Mouse (Mus musculus) inflammation-experienced regulatory T-cells, adult 16 weeks (primary cell): ENCODE data around the gene Prkag1. TPM values are rescaled to one million over a fixed set of nuclear protein-coding genes. Genes with fewer than 3 reads are reported as not detected.

Experiments used
- polyA plus RNA-seq: library from polyadenylated mRNA; unstranded; fragments of 100-300 nt; shearing (Covaris generic); gene quantifications from one replicate; pipeline ENCODE4 v1.2.1, GENCODE M21; 2017

Gene Prkag1
- 137 TPM for polyA plus RNA-seq

DNA sequence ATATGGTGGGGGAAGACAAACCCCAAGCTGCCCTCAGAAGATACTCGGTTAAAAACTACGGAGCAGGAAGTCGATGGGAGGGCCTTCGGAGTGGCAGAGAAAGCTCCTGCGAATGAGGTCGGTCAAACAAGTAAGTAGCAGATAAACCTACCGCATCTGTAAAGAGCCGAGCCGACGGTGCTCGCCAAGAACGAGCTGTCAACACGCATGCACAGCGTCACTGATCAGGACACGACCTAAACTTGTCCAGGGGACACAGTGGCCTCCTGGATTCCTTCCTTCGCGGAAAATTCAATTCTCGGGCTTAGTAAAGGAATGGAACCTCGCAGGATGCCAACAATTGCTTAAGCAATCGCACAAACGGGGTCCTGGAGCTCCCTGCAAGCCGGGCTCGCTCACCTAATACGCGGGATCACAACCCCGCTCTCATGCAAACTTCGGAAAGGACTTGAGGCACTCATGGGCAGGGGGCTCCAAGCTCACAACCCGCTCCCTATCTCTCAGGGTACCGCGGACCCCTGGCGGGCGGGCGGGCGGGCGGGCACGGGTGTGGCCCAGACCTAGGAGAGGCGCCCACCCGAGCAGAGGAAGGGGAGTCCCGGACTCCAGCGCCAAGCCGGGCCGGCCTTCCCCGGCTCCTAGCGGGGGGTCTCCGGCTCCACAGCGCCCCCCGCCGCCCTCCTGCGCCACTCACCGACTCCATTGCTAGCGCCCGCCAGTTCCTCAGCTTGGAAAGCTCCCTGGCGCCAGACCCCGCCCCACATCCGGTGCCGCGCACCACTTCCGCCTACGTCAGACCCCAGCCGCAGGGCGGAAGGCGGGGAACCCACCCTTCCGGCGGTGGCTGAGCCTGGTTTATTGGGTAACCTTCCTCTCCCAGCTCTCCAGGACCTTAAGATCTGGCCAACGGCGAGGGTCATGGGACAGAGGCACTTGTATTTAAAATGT is at the start of gene Prkag1:
Gene Prkag1 (minus strand): TSS at position 786 of the 948 bp plus-strand sequence.

GRCm38 (mm10) chr15:98871070-98871915 is 40.0 kb upstream of the Prkag1 start, which contains the start of gene Kmt2d:
Gene Kmt2d, minus strand, starts transcription at chr15:98871204.

DNA sequence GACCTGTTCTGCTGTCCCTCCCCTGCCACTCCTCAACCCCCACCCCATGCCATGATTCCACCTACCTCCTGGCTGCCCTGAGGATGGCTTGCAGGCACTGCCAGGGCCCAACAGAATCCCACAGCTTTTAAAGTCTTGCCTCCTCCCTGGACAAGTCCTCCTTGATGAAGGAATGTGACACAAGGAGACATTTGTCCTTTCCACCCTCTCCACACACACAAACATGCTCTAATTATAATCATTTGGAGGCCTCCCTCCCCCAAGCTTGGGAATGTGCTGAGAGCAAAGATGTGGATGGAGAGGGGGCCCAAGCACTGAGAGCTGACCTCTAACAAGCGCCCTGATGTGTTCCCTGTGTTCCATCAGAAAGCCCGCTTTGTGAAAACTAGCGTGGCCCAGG is 21.9 kb downstream of the Prkag1 start, which contains the start of gene Ddn:
Gene Ddn (minus strand): TSS at position 101 of the 400 bp plus-strand sequence.

GRCm38 (mm10) chr15:98789661-98790535 is 41.4 kb downstream of the Prkag1 start, which contains the start of gene Wnt1:
Gene Wnt1, plus strand, starts transcription at chr15:98789857.

DNA sequence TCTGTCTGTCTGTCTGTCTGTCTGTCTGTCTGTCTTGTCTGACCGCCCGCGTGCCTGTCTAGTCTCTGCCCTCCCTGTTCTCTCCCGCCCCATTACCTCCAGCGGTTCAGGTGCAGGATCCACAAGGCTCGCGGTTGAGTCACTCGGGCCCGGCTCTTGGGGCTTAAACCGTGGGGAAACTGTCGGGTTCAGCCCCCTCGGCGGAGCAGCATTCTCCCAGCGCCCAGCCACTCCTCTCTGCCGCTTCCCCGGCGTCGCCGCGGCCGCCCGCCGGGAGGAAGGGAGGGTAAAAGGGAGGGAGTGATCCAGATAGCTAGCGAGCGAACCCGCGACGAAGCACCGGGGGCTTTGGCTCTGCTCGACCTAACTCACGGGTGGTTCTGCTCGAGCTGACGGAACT is 53.6 kb downstream of the Prkag1 start, which contains the start of gene Wnt10b:
Gene Wnt10b (minus strand): TSS at position 389 of the 400 bp plus-strand sequence.

Other genes starting within 250 kb of the Prkag1 start
- 2.1 TPM for gene Adcy6, start 221.4 kb downstream of the Prkag1 start, polyA plus RNA-seq
- gene Cacnb3, start 200.7 kb downstream of the Prkag1 start, polyA plus RNA-seq, result 0.43 TPM
- gene Ddx23, start 168.6 kb downstream of the Prkag1 start, polyA plus RNA-seq, result 35.7 TPM
- gene Rnd1, start 154.1 kb downstream of the Prkag1 start, polyA plus RNA-seq, result 1.3 TPM
- gene Ccdc65, start 123.3 kb downstream of the Prkag1 start, polyA plus RNA-seq, result not detected
- gene Fkbp11, start 103.3 kb downstream of the Prkag1 start, polyA plus RNA-seq, result 1.0 TPM
- gene Arf3, start 68.3 kb downstream of the Prkag1 start, polyA plus RNA-seq, result 71.9 TPM
- not detected for gene Wnt10b, start 53.4 kb downstream of the Prkag1 start, polyA plus RNA-seq
- gene Wnt1, start 41.7 kb downstream of the Prkag1 start, polyA plus RNA-seq, result not detected
- gene Ddn, start 22.0 kb downstream of the Prkag1 start, polyA plus RNA-seq, result not detected
- gene Kmt2d, start 39.7 kb upstream of the Prkag1 start, polyA plus RNA-seq, result 24.0 TPM
- gene Rhebl1, start 63.0 kb upstream of the Prkag1 start, polyA plus RNA-seq, result 17.4 TPM
- not detected for gene Dhh, start 67.0 kb upstream of the Prkag1 start, polyA plus RNA-seq
- 65.8 TPM for gene Lmbr1l, start 86.7 kb upstream of the Prkag1 start, polyA plus RNA-seq
- 524 TPM for gene Tuba1b, start 103.0 kb upstream of the Prkag1 start, polyA plus RNA-seq
- gene Gm49450, start 122.0 kb upstream of the Prkag1 start, polyA plus RNA-seq, result not detected
- 198 TPM for gene Tuba1a, start 122.2 kb upstream of the Prkag1 start, polyA plus RNA-seq
- 69.2 TPM for gene Tuba1c, start 198.4 kb upstream of the Prkag1 start, polyA plus RNA-seq
- not detected for gene Prph, start 223.7 kb upstream of the Prkag1 start, polyA plus RNA-seq
- gene Troap, start 243.1 kb upstream of the Prkag1 start, polyA plus RNA-seq, result 1.5 TPM